Mouse (Mus musculus): ENCODE measurements around the gene Snx14. TPM values are rescaled to one million over a fixed set of nuclear protein-coding genes. Genes with fewer than 3 reads are reported as not detected.

Gene Snx14
- polyA plus RNA-seq, 1 experiment from 2014 or later = 30.6 TPM

DNA sequence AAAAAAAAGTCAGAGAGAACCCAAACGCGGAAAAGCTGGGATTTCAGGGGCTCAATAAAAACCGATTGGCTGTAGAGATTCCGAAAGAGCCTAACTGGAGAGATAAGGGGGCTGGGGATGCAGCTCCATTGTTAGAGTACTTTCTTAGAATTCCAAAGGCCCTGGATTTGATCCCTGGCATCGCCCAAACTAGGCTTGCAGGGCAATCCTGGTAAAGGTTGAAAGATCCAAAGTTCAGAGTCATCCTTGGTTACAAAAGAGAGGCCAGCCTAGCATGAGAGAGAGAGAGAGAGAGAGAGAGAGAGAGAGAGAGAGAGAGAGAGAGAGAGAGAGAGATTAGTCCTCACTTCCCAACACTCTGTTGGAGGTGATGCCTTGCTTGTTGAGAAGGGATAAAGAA, 110.1 kb downstream of the Snx14 start:
- Histone ChIP-seq H3K27ac (replicated peaks in 1 of 2; ENCODE audit: control insufficient read depth in 1 of 2, insufficient read depth in 1 of 2, low read depth in 2 of 2, low read length in 2 of 2) (no peak overlapping the region), H3K4me1 (ENCODE audit: control insufficient read depth in 2 of 2, insufficient read depth in 2 of 2, low read length in 2 of 2) (peaks cover 2 to 18% of the 10 kb centered on the region in 2 experiments), H3K9me3 (ENCODE audit: control insufficient read depth, low read length) (0 out of 2 replicates have a peak, but pooled peaks cover 2% of the 10 kb centered on the region), H3K4me3 (ENCODE audit: control insufficient read depth in 1 of 2, insufficient read depth in 1 of 2, low read depth in 1 of 2, low read length in 2 of 2) (peak overlapping the region in 1 of 2 experiments; percentile 59; a peak in 1 of 4 replicates), H3K27me3 (ENCODE audit: control insufficient read depth, insufficient read depth, low read length) (no peaks in the 10 kb centered on the region), H3K9ac (ENCODE audit: low read length) (no peak overlapping the region), H3K36me3 (ENCODE audit: control insufficient read depth, insufficient read depth, low read length) (no peaks in the 10 kb centered on the region), H3K4me2 (ENCODE audit: low read length) (peak overlapping the region; percentile 86)
- ATAC-seq (ENCODE audit: insufficient number of reproducible peaks, insufficient read depth, low FRiP score, low read depth) = no peak
- 34% methylated on average over 5 of the region's 5 CpGs for WGBS

DNA sequence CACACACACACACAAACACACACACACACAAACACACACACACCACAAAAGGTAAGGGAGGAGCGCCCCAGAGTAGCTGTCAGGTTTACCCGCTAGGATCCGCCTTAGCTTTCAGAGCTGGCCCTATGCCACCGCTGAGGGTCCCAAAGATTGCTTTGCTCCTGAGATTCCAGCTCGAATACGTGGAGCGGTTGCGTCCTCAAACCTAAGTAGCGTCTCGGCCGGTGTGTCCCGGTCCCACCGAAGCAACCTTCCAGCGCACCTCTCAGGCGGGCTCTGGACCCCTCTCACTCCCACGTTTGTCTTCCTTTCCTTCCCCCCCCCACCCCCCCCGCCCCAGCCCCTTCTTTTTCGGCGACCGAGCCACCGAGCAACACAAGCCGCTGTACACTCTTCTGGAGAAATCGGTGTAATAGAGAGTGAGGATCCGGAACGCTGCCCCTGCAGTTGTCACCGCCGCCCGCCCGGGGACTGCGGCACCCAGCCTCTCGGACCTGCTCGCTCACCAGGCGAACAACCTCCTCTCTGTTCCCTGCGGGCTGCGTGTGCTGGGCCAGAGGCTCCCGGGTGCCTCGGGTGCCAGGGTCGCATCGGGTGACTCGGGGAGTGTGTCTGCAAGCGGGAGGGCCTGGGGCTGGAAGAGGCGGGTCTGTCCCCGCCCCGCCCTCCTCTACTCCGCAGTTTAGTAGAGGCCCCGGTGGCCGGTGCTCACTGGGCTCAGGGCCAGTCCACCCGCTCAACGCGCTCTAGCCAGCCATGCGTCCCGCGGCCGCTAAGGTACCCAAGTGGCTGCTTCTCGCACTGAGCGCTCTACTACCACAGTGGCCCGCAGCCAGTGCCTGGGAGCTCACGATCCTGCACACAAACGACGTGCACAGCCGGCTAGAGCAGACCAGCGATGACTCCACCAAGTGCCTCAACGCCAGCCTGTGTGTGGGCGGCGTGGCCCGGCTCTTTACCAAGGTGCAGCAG, 111.5 kb downstream of the Snx14 start, which contains the start of gene Nt5e:
TSS of gene Nt5e (plus strand) at position 268 of the 972 bp plus-strand sequence.
- H3K27me3 ChIP-seq (ENCODE audit: control insufficient read depth, insufficient read depth, low read length) = no peaks in the 10 kb centered on the region
- peak within 1 kb of the TSS; percentile 19 to 68; a peak in 3 of 4 replicates for H3K27ac ChIP-seq (replicated peaks in 1 of 2; ENCODE audit: control insufficient read depth in 1 of 2, insufficient read depth in 1 of 2, low read depth in 2 of 2, low read length in 2 of 2)
- peaks cover 2 to 18% of the 10 kb centered on the region in 2 experiments for H3K4me1 ChIP-seq (ENCODE audit: control insufficient read depth in 2 of 2, insufficient read depth in 2 of 2, low read length in 2 of 2)
- 0 out of 2 replicates have a peak, but pooled peaks cover 2% of the 10 kb centered on the region for H3K9me3 ChIP-seq (ENCODE audit: control insufficient read depth, low read length)
- no peaks in the 10 kb centered on the region for H3K36me3 ChIP-seq (ENCODE audit: control insufficient read depth, insufficient read depth, low read length)
- WGBS = under 1% methylated on average over 63 of the region's 66 CpGs
- H3K9ac ChIP-seq (ENCODE audit: low read length) = peak within 1 kb of the TSS; percentile 74
- ATAC-seq (ENCODE audit: insufficient number of reproducible peaks, insufficient read depth, low FRiP score, low read depth) = peak; percentile 93
- H3K4me2 ChIP-seq (ENCODE audit: low read length) = peak within 1 kb of the TSS; percentile 86
- H3K4me3 ChIP-seq (ENCODE audit: control insufficient read depth in 1 of 2, insufficient read depth in 1 of 2, low read depth in 1 of 2, low read length in 2 of 2) = peak within 1 kb of the TSS; percentile 59 to 74

Other genes starting within 250 kb of the Snx14 start
- gene Nt5e, start 111.8 kb downstream of the Snx14 start, polyA plus RNA-seq (2014; fragmentation: Nextera tagmentation; extraction: Ambion mirVana) = 3.8 and 5.6 TPM in 2 replicates
- gene Gm20537, start 17.7 kb upstream of the Snx14 start, polyA plus RNA-seq (2014; fragmentation: Nextera tagmentation; extraction: Ambion mirVana) = 0.94 TPM in 1 of 2 replicates, not detected in the other
- gene Syncrip, start 43.6 kb upstream of the Snx14 start, polyA plus RNA-seq (2014; fragmentation: Nextera tagmentation; extraction: Ambion mirVana) = 50.8 and 60.3 TPM in 2 replicates
- gene Zfp949, start 109.1 kb upstream of the Snx14 start, polyA plus RNA-seq (2014; fragmentation: Nextera tagmentation; extraction: Ambion mirVana) = 8.5 and 9.6 TPM in 2 replicates
- 0.09 and 0.22 TPM in 2 replicates for gene Trim43a, start 141.9 kb upstream of the Snx14 start, polyA plus RNA-seq (2014; fragmentation: Nextera tagmentation; extraction: Ambion mirVana)

All from heart, embryonic 14.5 days (tissue).